Mouse (Mus musculus) limb, embryonic 14.5 days (tissue): ENCODE measurements around the gene Cbx7. TPM values are rescaled to one million over a fixed set of nuclear protein-coding genes. Genes with fewer than 3 reads are reported as not detected.

Source experiments
- ATAC-seq: fragments of 200-750 bp; cut with Nextera tagmentation; 2 replicates; pipeline ENCODE4 v1.8.0; 2017; ENCODE audit warnings: low read depth, moderate number of reproducible peaks, moderate TSS enrichment; ENCODE audit not compliant: low FRiP score
- DNase-seq: peaks from one replicate; pipeline ENCODE4 v3.0.0-alpha.2; 2015; ENCODE audit warnings: low spot score
- H3K27ac ChIP-seq: fragments of 300-500 bp; sonication (generic); replicated peaks from 2 replicates; pipeline ENCODE4 v1.5.1; 2014; ENCODE audit warnings: low read depth, mild to moderate bottlenecking, low read length, moderate library complexity, mixed read lengths
- H3K27me3 ChIP-seq: fragments of 300-500 bp; sonication (generic); 2 replicates; pipeline ENCODE4 v1.6.1; 2014; ENCODE audit warnings: low read length, mixed read lengths; ENCODE audit not compliant: control insufficient read depth, insufficient read depth
- H3K36me3 ChIP-seq: fragments of 300-500 bp; sonication (generic); 2 replicates; pipeline ENCODE4 v1.6.1; 2014; ENCODE audit warnings: mild to moderate bottlenecking, low read length, moderate library complexity, mixed read lengths; ENCODE audit not compliant: control insufficient read depth, insufficient read depth
- H3K4me1 ChIP-seq: fragments of 300-500 bp; sonication (generic); 2 replicates; pipeline ENCODE4 v1.6.1; 2014; ENCODE audit warnings: antibody characterized with exemption, low read length, mixed read lengths; ENCODE audit not compliant: control insufficient read depth, insufficient read depth
- H3K4me2 ChIP-seq: fragments of 300-500 bp; sonication (generic); replicated peaks from 2 replicates; pipeline ENCODE4 v1.6.1; 2014; ENCODE audit warnings: low read depth, mild to moderate bottlenecking, low read length, moderate library complexity; ENCODE audit not compliant: severe bottlenecking
- H3K4me3 ChIP-seq: fragments of 300-500 bp; sonication (generic); replicated peaks from 2 replicates; pipeline ENCODE4 v1.5.1; 2014; ENCODE audit warnings: low read length
- H3K9ac ChIP-seq: fragments of 300-500 bp; sonication (generic); 2 replicates; pipeline ENCODE4 v1.6.1; 2014; ENCODE audit warnings: mild to moderate bottlenecking, low read depth, low read length, moderate library complexity; ENCODE audit not compliant: severe bottlenecking
- H3K9me3 ChIP-seq: fragments of 300-500 bp; sonication (generic); 2 replicates; pipeline ENCODE4 v1.6.1; 2016; ENCODE audit warnings: low read length; ENCODE audit not compliant: control insufficient read depth
- POLR2A ChIP-seq: fragments of 200-500 bp; IDR thresholded peaks from 2 replicates; pipeline ENCODE4 v1.8.0; 2012; ENCODE audit warnings: inconsistent platforms, mild to moderate bottlenecking, moderate library complexity, borderline replicate concordance; ENCODE audit not compliant: insufficient read depth, insufficient read length; ENCODE audit errors: extremely low read depth
- WGBS: fragments of 180-500 bp; shearing (Covaris S2); extraction: QIAGEN DNeasy Blood & Tissue Kit; methylation state at CpG from one replicate; pipeline ENCODE4 v1.1.7; 2014; 5-methylcytosine and 5-hydroxymethylcytosine counted together
- polyA plus RNA-seq, 2 experiments: library from polyadenylated mRNA; depleted of rRNA in 1 of 2; stranded (reverse) in 1 of 2; unstranded in 1 of 2; fragments of >200 nt; fragmentation: Nextera tagmentation in 1 of 2; extraction: Ambion mirVana in 1 of 2; gene quantifications; 2 replicates each; pipeline versions ENCODE4 v1.2.1 to v1.2.3; 2012 to 2014

Gene Cbx7
- polyA plus RNA-seq, 2 experiments: 2.1 to 8.5 TPM

DNA sequence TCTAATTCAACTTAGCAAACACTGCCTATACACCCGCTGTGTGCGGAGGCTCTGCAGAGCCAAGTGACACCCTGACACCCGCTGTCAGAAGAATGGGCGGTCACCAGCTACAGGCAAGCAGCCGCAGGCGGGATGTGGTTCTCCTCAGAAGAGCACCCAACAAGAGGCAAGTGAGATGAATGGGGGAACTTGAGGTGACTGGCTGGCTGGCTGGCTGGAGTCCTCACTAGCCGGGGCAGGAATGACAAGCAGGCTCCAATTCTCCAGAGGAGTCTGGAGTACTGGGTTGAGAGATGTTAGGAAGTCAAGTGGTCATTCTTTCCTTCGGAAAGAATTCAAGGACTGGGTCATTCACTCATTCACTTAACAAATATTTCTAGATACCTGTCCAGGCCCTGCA lies 14.4 kb downstream of the Cbx7 start:
- WGBS: 84% methylated on average over 8 of the region's 8 CpGs
- no peak overlapping the region for H3K27ac ChIP-seq
- ATAC-seq (no peak), DNase-seq (no peak)
- H3K4me1 ChIP-seq: peaks cover 11% of the 10 kb centered on the region
- no peak overlapping the region for H3K4me3 ChIP-seq
- H3K36me3 ChIP-seq: no peaks in the 10 kb centered on the region
- no peak overlapping the region for H3K9ac ChIP-seq
- no peaks in the 10 kb centered on the region for H3K27me3 ChIP-seq
- H3K4me2 ChIP-seq: no peak overlapping the region
- TF ChIP-seq POLR2A: no peak
- no peaks in the 10 kb centered on the region for H3K9me3 ChIP-seq

DNA sequence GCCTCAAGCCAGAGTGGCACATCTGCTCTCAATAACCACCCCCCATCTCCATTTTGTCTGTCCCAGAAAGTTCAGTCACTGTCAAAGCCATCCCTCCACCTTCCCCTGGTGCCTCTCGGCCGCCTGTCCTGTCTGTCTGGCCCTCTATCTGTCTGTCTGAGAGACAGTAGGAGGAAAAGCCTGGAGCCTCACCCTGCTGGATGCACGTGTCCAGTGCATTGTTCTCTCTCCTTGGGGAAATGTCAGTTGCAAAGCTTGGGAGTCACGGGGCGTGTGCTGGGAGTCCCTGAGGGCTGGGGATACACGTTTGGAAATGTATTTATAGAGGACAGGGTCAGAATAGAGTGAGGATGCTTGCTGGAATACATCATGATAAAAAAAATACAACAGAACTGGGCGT lies 17.4 kb downstream of the Cbx7 start:
- no peak overlapping the region for H3K4me2 ChIP-seq
- H3K4me3 ChIP-seq: no peak overlapping the region
- H3K27ac ChIP-seq: no peak overlapping the region
- H3K4me1 ChIP-seq: peaks cover 33% of the 10 kb centered on the region
- 73% methylated on average over 7 of the region's 7 CpGs for WGBS
- H3K36me3 ChIP-seq: no peaks in the 10 kb centered on the region
- TF ChIP-seq POLR2A: no peak
- no peaks in the 10 kb centered on the region for H3K27me3 ChIP-seq
- no peaks in the 10 kb centered on the region for H3K9me3 ChIP-seq
- no peak for DNase-seq
- ATAC-seq: no peak
- no peak overlapping the region for H3K9ac ChIP-seq

- no peak for TF ChIP-seq POLR2A
- Histone ChIP-seq H3K27me3 (no peaks in the 10 kb centered on the region), H3K27ac (no peak overlapping the region), H3K9me3 (no peaks in the 10 kb centered on the region), H3K4me1 (peaks cover 33% of the 10 kb centered on the region), H3K4me2 (no peak overlapping the region), H3K9ac (peak overlapping the region; percentile 41), H3K4me3 (no peak overlapping the region), H3K36me3 (no peaks in the 10 kb centered on the region)
- 39% methylated on average over 11 of the region's 11 CpGs for WGBS
- no peak for ATAC-seq
- DNase-seq: no peak
Observed at GRCm38 (mm10) chr15:79952504-79953231, 18.3 kb downstream of the Cbx7 start.

- Histone ChIP-seq H3K27ac (0 out of 2 replicates have a peak overlapping the region, but pooled peaks have one; percentile 43), H3K4me1 (peaks cover 33% of the 10 kb centered on the region), H3K9me3 (no peaks in the 10 kb centered on the region), H3K36me3 (no peaks in the 10 kb centered on the region), H3K4me2 (peak overlapping the region; percentile 2; the same call in 1 of the 2 replicates), H3K9ac (peak overlapping the region; percentile 41), H3K27me3 (no peaks in the 10 kb centered on the region), H3K4me3 (no peak overlapping the region)
- no peak for TF ChIP-seq POLR2A
- DNase-seq: peak; percentile 72
- 30% methylated on average over 14 of the region's 14 CpGs for WGBS
- ATAC-seq: peak; percentile 48
Observed at GRCm38 (mm10) chr15:79951730-79952503, 19.0 kb downstream of the Cbx7 start.

DNA sequence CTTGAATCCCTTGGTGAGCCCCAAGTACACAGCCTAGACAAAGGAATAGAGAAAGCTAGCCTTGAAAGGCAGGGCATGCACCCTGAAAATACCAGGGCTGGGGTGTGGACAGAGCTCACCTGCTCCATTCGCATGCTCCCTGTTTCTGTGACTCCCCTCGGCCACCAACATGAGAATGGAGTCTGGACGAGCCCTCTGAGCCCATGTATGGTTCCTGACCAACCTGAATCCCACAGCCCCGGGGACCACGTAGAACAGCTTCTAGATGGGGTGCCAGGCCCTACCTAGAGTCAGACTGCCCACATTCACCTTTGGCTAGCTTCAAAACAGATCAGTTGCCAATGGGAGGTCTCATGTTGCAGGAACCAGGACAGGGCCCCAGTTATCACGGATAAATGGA lies 19.7 kb downstream of the Cbx7 start:
- Histone ChIP-seq H3K9me3 (no peaks in the 10 kb centered on the region), H3K27me3 (no peaks in the 10 kb centered on the region), H3K27ac (0 out of 2 replicates have a peak overlapping the region, but pooled peaks have one; percentile 43), H3K36me3 (no peaks in the 10 kb centered on the region), H3K9ac (no peak overlapping the region), H3K4me1 (peaks cover 33% of the 10 kb centered on the region), H3K4me2 (0 out of 2 replicates have a peak overlapping the region, but pooled peaks have one; percentile 2), H3K4me3 (no peak overlapping the region)
- ATAC-seq: no peak
- WGBS: 56% methylated on average over 6 of the region's 6 CpGs
- DNase-seq: no peak
- TF ChIP-seq POLR2A: no peak
